Mouse (Mus musculus) kidney, adult 8-10 months (tissue): ENCODE data around the gene Hells.

Source experiments
- DNase-seq, 2 experiments: peaks; one replicate each; pipeline ENCODE4 v3.0.0; 2022

Gene Hells

DNA sequence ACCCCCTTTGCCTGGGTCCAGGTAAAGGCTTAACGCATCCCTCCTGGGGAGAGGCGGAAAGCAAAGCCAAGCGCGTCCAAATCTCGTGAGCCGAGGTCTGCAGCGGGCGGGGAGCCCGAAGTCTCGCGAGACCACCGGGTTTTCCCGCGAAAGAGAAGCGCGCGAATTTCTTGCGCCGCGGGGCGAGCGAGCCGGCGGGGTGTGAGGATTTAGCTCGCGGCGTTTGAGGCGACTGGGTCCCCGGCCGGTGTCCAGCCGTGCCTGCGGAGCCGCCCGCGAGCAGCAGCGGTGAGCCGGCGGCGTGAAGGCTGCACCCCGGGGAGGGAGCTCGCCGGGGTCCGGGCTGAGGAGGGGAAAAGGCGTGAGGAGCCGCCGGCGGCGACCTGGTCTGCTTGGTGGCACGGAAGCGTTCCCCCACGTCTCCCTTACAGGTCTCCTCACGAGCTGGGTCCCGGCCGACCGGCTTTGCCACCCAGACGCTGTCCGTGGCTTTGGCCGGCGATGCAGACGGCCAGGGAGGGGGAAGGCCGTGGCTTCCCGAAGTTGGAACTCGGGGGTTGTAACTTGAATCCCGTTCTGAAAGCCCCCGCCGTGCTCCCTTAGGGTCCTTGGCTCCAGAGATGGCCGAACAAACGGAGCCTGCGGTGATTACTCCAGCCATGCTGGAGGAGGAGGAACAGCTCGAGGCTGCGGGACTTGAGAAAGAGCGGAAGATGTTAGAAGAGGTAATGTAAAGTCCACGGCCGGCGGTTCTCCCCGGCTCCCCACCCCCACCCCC is at the start of gene Hells:
Hells (plus strand) TSS at position 128 of the 778 bp plus-strand sequence.
- peak; percentile 67 to 77 for DNase-seq

DNA sequence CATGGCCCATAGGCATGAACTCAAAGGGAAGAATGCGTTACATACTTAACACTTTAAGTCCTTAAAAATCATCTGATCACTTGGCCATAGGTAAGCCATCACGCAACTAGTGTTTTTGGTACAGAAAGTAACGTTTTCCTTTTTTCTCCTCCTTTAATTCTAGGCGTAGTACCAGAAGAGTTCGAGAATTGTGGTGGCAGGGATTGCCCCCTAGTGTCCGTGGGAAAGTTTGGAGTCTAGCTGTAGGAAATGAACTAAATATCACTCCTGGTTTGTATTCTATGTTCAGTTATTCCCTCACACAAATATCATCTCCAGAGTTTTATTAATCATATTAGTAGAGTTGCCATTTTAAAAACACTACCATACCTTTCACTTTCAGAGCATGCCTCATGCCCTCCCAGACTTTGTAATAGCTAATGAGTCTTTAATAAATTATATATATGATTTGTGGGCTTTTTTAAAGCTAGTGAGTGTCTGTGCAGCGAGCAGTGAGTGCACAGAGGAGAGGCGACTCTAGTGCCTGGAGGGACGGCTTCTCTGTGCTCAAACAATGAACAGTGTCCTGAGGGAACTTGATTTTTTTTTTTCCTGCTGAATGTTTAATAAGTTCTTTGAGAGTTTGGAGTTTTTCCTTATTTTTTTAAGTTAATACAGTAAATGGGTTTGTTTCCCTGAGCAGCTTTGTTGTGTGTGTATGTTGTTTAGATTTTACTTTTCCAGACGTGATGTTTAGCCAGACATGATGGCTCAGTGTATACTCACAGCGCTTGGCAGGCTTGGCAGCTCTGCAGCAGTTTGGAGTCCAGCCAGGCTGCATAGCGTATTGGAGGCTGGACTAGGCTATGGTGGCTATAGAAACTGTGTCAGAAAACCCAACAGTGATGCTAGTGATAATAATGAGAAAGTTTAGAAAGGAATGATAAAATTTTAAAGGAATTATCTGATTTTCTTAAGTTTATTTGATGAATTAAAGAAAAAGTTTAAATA is 29.3 kb upstream of the Hells start:
- no peak for DNase-seq

DNA sequence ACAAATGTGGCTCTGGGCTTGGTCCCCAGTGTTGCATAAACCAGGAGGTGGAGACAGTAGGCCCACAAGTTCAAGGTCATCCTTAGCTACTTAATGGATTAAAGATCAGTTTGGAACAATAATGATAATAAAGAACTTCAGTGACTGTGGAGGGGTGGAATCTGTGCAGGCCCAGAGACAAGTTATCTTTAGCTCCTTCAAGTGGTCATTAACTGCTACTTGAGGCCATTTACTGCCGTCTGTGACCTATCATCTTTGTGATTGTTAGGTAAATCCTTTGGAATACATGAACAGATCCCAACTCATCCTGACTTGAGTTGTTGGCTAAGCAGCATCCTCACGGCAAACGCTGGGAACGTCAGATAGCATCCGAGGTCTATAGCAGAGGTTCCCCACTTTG is 28.2 kb upstream of the Hells start:
- no peak for DNase-seq

DNA sequence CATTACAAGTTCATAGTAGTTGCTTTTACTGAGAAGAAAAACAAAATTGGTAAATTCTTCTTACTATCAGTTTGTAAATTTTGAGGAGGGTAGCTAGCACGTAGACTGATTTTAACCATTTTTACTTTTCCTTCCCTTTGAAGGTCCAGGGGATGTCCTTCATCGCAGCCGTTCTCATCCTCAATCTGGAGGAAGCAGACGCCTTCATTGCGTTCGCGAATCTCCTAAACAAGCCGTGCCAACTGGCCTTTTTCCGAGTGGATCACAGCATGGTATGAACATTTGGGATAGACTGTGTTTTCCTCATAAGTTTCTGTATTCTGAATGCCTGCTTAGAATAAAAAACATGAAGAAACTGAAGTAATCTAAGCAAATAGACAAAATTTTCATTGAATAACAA is 16.9 kb upstream of the Hells start:
- DNase-seq, result no peak

DNA sequence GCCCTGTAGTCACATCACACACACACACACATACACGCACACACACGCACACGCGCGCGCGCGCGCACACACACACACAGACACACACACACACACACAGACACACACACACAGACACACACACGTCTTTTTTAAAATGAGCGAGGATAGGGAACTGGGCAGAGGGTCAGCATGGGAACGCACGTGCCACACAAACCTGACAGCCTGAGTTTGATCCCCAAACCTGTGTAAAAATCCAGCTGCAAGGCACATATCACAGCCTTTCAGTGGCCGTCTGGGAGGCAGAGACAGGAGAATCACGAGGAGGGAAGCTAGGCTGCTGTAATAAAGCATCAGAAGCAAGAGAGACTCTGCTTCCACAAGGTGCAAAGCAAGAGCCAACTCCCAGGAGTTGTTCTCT is 15.8 kb upstream of the Hells start:
- no peak for DNase-seq

GRCm38 (mm10) chr19:38915677-38916076 is 15.0 kb upstream of the Hells start:
- peak; percentile 7 to 32 for DNase-seq

DNA sequence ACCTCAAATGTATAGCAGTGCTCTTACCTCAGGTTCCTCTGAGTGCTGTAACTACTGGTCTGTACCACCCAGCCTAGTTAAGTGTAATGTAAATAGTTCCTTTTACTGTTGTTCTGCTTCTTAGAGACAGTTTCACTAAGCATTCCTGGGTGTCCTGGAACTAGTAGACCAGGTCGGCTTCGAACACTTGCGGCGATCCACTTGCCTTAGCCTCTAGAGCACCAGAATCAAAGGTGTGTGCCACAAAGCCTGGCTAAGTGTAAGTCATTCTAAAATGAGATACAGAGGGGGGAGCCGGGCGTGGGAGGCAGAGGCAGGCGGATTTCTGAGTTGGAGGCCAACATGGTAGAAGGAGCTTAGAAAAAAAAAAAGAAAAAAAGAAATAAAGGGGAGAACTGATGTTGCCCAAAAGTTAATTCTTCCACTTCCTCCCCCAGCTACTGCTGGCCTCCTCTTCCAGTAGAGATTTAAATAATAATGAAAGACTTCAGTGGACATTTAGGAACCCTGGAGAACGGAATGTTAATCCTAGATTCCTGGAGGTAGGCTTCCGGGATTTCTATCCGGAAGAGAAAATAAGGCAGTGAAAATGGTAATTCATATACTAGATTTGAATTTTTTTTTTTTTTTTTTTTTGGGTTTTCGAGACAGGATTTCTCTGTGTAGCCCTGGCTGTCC is 2.1 kb upstream of the Hells start:
- no peak for DNase-seq

- no peak for DNase-seq
Observed at GRCm38 (mm10) chr19:38929471-38930251, 1.1 kb upstream of the Hells start.

DNA sequence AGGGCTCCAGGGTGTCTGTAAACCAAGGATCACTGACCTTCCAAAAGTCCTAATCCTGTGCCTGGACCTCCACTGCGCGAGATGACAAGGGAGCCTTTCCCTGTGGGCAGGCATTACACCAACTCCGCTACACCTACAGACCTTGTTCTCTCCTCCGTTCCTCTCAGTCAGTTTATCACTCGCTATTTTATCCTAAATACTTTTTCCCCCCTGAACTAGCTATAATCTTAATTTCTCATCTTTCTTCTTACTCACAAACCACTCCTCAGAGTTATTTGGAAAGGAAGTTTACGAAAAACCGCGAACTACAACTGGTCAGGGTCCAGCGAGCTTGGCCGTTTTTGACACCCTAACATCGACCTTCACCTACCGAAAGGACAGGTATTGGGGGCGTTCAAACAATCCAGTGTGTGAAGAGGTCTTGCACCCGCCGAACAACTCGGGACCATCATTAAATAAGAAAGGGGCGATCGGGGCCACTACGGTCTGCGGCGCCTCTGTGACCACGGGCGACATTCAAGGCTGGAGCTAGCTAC is 395 bp upstream of the Hells start:
- DNase-seq, result no peak

DNA sequence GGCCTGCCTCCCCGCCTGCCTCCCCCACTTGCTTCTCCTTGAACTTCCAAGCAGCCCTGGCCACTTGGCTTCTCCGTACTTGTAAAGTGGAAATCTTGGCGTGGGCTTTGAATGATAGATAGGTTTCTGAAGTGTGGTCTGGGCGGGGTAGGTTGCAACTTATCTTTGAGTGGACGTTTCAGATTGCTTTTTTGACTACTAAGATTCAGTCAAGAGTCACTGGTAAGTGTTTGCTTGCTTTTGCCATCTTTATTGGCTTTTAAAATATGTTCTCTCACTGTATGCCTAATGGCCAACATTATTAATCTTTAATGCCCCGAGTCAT is 813 bp downstream of the Hells start:
- DNase-seq, result no peak

DNA sequence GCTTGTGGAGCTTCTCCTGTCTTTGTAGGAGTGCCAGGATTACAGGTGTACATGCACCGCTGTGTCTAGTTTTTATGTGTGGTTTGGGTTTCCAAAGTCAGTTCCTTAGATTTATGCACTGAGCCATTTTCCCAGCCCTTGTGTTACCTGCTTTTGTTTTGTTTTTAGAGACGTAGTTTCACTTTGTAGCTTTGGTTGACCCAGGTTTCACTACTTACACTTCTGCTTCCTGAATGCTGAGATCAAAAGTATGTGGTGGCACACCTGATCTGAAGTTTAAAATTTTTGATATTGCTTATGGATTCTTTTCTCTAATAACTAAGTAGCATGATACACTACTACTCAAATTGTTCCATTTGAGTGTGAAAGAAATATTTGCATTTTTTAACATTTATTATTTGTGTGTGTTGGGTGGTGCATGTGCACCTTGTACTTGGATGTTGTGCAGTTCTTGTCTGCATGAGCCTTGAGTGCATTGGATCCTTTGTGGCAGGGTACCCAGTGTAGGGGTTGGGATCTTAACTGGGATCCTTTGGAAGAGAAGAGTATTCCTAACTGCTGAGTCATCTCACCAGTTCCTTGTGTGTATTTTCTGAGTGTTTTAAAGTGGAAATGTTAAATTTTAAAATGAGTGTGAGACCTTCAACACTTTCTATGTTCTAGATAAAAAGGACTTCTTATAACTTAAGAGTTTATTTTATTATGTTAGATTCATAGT is 14.0 kb downstream of the Hells start:
- DNase-seq, result no peak

- DNase-seq, result no peak
Observed at GRCm38 (mm10) chr19:38970741-38971140, 40.0 kb downstream of the Hells start.

DNA sequence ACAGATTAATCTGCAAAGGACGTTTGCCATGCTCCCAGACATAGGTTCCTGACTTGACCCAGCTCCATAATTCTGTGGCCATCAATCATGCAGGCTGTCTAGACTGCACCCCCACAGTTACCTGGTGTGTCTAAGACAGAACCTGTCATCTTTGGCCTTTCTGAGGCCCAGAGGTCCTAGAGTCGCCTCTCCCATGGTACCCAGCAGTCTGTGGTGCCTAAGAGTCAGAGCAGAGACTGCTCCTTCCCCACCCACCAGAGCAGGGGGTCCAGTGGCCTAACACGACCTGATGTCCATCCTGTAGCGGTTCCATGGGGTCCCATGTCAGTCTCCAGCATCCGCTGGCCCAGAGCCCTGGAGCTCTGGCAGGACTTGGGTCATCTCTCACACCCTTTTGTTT is 41.9 kb downstream of the Hells start:
- DNase-seq, result no peak

DNA sequence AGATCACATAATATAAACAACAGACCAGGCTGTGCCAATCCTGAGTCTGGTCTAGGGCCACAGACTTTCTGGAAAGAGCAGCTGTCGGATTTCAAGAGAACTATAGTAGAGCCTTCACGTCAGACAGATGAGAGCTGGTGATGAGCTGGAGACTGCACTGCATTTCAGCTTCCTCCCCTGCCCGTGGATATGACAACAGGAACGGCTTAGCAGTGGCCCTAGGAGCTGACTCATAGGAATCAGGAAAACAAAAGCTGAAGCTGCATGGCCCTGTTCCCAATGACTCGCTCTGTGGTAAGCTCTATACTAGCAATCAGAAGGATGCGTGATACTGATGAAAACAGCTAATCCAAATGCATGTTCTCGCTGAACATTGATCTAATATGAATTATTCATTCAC is 43.0 kb downstream of the Hells start:
- DNase-seq, result no peak

- DNase-seq, result no peak
Observed at GRCm38 (mm10) chr19:38976269-38976668, 45.6 kb downstream of the Hells start.

DNA sequence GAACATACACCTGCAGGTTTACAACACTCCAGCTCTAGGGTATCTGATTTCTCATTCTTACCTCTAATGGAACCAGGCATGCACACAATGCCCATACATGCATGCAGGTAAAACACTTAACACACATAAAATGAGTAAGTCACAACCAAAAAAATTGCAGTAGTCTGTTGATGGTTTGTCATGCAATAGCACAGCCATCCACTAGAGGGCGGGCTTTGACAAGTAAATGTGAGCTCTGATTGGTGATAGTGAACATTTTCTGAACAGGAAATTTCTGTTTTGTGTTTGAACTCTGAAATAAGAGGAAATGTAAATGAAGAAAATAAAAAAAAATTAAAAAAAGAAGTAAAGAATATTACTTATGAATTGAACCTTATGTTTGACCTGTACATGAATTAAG is 51.3 kb downstream of the Hells start:
- peak; percentile 15 to 67 for DNase-seq

DNA sequence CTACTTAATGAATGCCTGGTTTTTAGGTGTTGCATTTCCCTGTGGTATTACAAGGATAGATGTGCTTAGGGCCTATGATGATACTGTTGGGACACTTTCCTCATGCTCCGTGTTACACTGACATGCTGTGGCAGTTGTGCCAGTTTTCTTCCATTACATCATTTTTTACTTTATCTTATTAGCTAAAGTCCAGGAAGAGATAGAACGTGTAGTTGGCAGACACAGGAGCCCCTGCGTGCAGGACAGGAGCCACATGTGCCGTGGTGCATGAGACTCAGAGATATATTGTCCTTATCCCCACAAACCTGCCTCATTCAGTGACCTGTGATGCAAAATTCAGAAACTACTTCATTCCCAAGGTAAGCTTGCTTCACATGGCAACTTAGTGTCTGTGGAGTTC is 67.5 kb downstream of the Hells start:
- DNase-seq, result no peak

- no peak for DNase-seq
Observed at GRCm38 (mm10) chr19:38998676-38999075, 68.0 kb downstream of the Hells start.

- DNase-seq, result no peak
Observed at GRCm38 (mm10) chr19:39005132-39005531, 74.4 kb downstream of the Hells start.

DNA sequence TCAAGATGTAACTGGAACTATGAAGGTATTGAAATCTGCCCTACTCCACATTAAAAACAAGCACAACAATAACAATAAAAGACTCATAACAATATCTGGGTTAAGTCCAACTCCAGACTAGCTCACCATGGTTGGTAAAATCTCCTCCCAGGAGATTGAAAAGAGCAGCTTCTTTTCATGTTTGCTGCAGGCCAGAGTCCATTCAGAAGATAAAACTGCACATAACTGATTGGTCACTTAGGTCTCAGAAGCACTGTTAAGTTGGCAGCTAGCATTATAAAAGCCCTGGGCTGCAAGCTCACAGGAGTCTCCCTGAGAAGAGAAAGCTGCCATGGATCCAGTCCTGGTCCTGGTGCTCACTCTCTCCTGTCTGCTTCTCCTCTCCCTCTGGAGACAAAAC is 76.0 kb downstream of the Hells start, which contains the start of gene Cyp2c55:
Cyp2c55 (plus strand) TSS at position 305 of the 400 bp plus-strand sequence.
- DNase-seq, result no peak
